Mouse (Mus musculus) liver, embryonic 15.5 days (tissue): ENCODE results near the gene Kctd11. TPM values are rescaled to one million over a fixed set of nuclear protein-coding genes. Genes with fewer than 3 reads are reported as not detected.

ENCODE experiments used
- ATAC-seq: fragments of 200-750 bp; cut with Nextera tagmentation; 2 replicates; pipeline ENCODE4 v1.8.0; 2017; ENCODE audit warnings: moderate number of reproducible peaks, mild to moderate bottlenecking, moderate library complexity; ENCODE audit not compliant: insufficient read depth
- H3K27ac ChIP-seq: fragments of 300-500 bp; sonication (generic); replicated peaks from 2 replicates; pipeline ENCODE4 v1.5.1; 2015; ENCODE audit warnings: mild to moderate bottlenecking, inconsistent platforms
- H3K27me3 ChIP-seq: fragments of 300-500 bp; sonication (generic); 2 replicates; pipeline ENCODE4 v1.6.1; 2015; ENCODE audit warnings: mild to moderate bottlenecking, inconsistent platforms
- H3K36me3 ChIP-seq: fragments of 300-500 bp; sonication (generic); replicated peaks from 2 replicates; pipeline ENCODE4 v1.6.1; 2015; ENCODE audit warnings: moderate library complexity, mild to moderate bottlenecking, inconsistent platforms
- H3K4me1 ChIP-seq: fragments of 300-500 bp; sonication (generic); replicated peaks from 2 replicates; pipeline ENCODE4 v1.6.1; 2015; ENCODE audit warnings: inconsistent platforms
- H3K4me2 ChIP-seq: fragments of 300-500 bp; sonication (generic); 2 replicates; pipeline ENCODE4 v1.6.1; 2015; ENCODE audit warnings: moderate library complexity, mild to moderate bottlenecking, inconsistent platforms
- H3K4me3 ChIP-seq: fragments of 300-500 bp; sonication (generic); replicated peaks from 2 replicates; pipeline ENCODE4 v1.5.1; 2015; ENCODE audit warnings: mild to moderate bottlenecking, inconsistent platforms
- H3K9ac ChIP-seq: fragments of 300-500 bp; sonication (generic); 2 replicates; pipeline ENCODE4 v1.6.1; 2015; ENCODE audit warnings: moderate library complexity, mild to moderate bottlenecking, inconsistent platforms
- H3K9me3 ChIP-seq: fragments of 300-500 bp; sonication (generic); replicated peaks from 2 replicates; pipeline ENCODE4 v1.6.1; 2016; ENCODE audit warnings: inconsistent platforms
- WGBS: fragments of 180-500 bp; shearing (Covaris S2); methylation state at CpG from one replicate; pipeline ENCODE4 v1.1.7; 2015; ENCODE audit warnings: mixed read lengths; ENCODE audit not compliant: insufficient replicate concordance; 5-methylcytosine and 5-hydroxymethylcytosine counted together
- polyA plus RNA-seq: library from polyadenylated mRNA; unstranded; fragments of >200 nt; fragmentation: Nextera tagmentation; extraction: Ambion mirVana; gene quantifications from 2 replicates; pipeline ENCODE4 v1.2.1, GENCODE M21; 2015

The Kctd11 gene
- polyA plus RNA-seq, 1 experiment from 2014 or later: 1.2 TPM

GRCm38 (mm10) chr11:69894671-69895070 lies 13.5 kb upstream of the Kctd11 start:
- Histone ChIP-seq H3K9me3 (no peaks in the 10 kb centered on the region), H3K4me3 (0 out of 2 replicates have a peak overlapping the region, but pooled peaks have one; percentile 17), H3K9ac (no peak overlapping the region), H3K4me2 (no peak overlapping the region), H3K27ac (peak overlapping the region; percentile 66), H3K27me3 (peaks cover 18% of the 10 kb centered on the region), H3K4me1 (peaks cover 36% of the 10 kb centered on the region), H3K36me3 (no peaks in the 10 kb centered on the region)
- ATAC-seq: no peak
- WGBS: 22% methylated on average over 5 of the region's 5 CpGs

GRCm38 (mm10) chr11:69891482-69891881 lies 10.3 kb upstream of the Kctd11 start:
- WGBS: 36% methylated on average over 4 of the region's 4 CpGs
- Histone ChIP-seq H3K9me3 (no peaks in the 10 kb centered on the region), H3K4me2 (no peak overlapping the region), H3K36me3 (no peaks in the 10 kb centered on the region), H3K27me3 (no peaks in the 10 kb centered on the region), H3K4me1 (peaks cover 47% of the 10 kb centered on the region), H3K4me3 (no peak overlapping the region), H3K27ac (no peak overlapping the region), H3K9ac (no peak overlapping the region)
- no peak for ATAC-seq

GRCm38 (mm10) chr11:69886907-69887635 lies 5.9 kb upstream of the Kctd11 start:
- peak overlapping the region; percentile 48 for H3K4me2 ChIP-seq
- H3K36me3 ChIP-seq: 0 out of 2 replicates have a peak, but pooled peaks cover 7% of the 10 kb centered on the region
- H3K27ac ChIP-seq: peak overlapping the region; percentile 69
- no peak overlapping the region for H3K4me3 ChIP-seq
- no peaks in the 10 kb centered on the region for H3K9me3 ChIP-seq
- 18% methylated on average over 8 of the region's 8 CpGs for WGBS
- ATAC-seq: peak; percentile 84
- no peaks in the 10 kb centered on the region for H3K27me3 ChIP-seq
- peaks cover 66% of the 10 kb centered on the region for H3K4me1 ChIP-seq
- H3K9ac ChIP-seq: peak overlapping the region; percentile 2

- Histone ChIP-seq H3K9me3 (no peaks in the 10 kb centered on the region), H3K4me1 (peaks cover 81% of the 10 kb centered on the region), H3K4me2 (no peak overlapping the region), H3K27ac (0 out of 2 replicates have a peak overlapping the region, but pooled peaks have one; percentile 41), H3K4me3 (no peak overlapping the region), H3K9ac (no peak overlapping the region), H3K36me3 (0 out of 2 replicates have a peak, but pooled peaks cover 7% of the 10 kb centered on the region), H3K27me3 (no peaks in the 10 kb centered on the region)
- ATAC-seq: no peak
- 77% methylated on average over 8 of the region's 8 CpGs for WGBS
These were observed 3.5 kb upstream of the Kctd11 start for GRCm38 (mm10) chr11:69884663-69885062.

GRCm38 (mm10) chr11:69884240-69884639 lies 3.0 kb upstream of the Kctd11 start:
- no peaks in the 10 kb centered on the region for H3K27me3 ChIP-seq
- no peak overlapping the region for H3K27ac ChIP-seq
- H3K9me3 ChIP-seq: no peaks in the 10 kb centered on the region
- H3K4me3 ChIP-seq: no peak overlapping the region
- no peak for ATAC-seq
- H3K36me3 ChIP-seq: 0 out of 2 replicates have a peak, but pooled peaks cover 7% of the 10 kb centered on the region
- H3K4me1 ChIP-seq: peaks cover 83% of the 10 kb centered on the region
- WGBS: 71% methylated on average over 9 of the region's 9 CpGs
- no peak overlapping the region for H3K4me2 ChIP-seq
- no peak overlapping the region for H3K9ac ChIP-seq

GRCm38 (mm10) chr11:69883527-69884151 lies 2.4 kb upstream of the Kctd11 start:
- H3K36me3 ChIP-seq: 0 out of 2 replicates have a peak, but pooled peaks cover 7% of the 10 kb centered on the region
- no peak overlapping the region for H3K27ac ChIP-seq
- H3K4me2 ChIP-seq: no peak overlapping the region
- H3K9ac ChIP-seq: no peak overlapping the region
- WGBS: 69% methylated on average over 8 of the region's 8 CpGs
- ATAC-seq: no peak
- H3K4me1 ChIP-seq: peaks cover 88% of the 10 kb centered on the region
- H3K4me3 ChIP-seq: no peak overlapping the region
- H3K27me3 ChIP-seq: no peaks in the 10 kb centered on the region
- no peaks in the 10 kb centered on the region for H3K9me3 ChIP-seq

- Histone ChIP-seq H3K9ac (no peak overlapping the region), H3K9me3 (no peaks in the 10 kb centered on the region), H3K27ac (no peak overlapping the region), H3K36me3 (0 out of 2 replicates have a peak, but pooled peaks cover 7% of the 10 kb centered on the region), H3K4me1 (peaks cover 92% of the 10 kb centered on the region), H3K27me3 (no peaks in the 10 kb centered on the region), H3K4me3 (no peak overlapping the region), H3K4me2 (no peak overlapping the region)
- no peak for ATAC-seq
- WGBS: 67% methylated on average over 4 of the region's 4 CpGs
These were observed 1.9 kb upstream of the Kctd11 start for GRCm38 (mm10) chr11:69883066-69883465.

GRCm38 (mm10) chr11:69881787-69882670 lies 823 bp upstream of the Kctd11 start:
- H3K27ac ChIP-seq: peak overlapping the region; percentile 87
- H3K9ac ChIP-seq: peak overlapping the region; percentile 64
- peak overlapping the region; percentile 97 for H3K4me2 ChIP-seq
- H3K36me3 ChIP-seq: 0 out of 2 replicates have a peak, but pooled peaks cover 7% of the 10 kb centered on the region
- 67% methylated on average over 21 of the region's 21 CpGs for WGBS
- H3K4me3 ChIP-seq: peak overlapping the region; percentile 64
- H3K27me3 ChIP-seq: 0 out of 2 replicates have a peak, but pooled peaks cover 2% of the 10 kb centered on the region
- H3K4me1 ChIP-seq: peaks cover 92% of the 10 kb centered on the region
- H3K9me3 ChIP-seq: no peaks in the 10 kb centered on the region
- no peak for ATAC-seq

- peak overlapping the region; percentile 87 for H3K27ac ChIP-seq
- peak; percentile 43 for ATAC-seq
- H3K27me3 ChIP-seq: 0 out of 2 replicates have a peak, but pooled peaks cover 3% of the 10 kb centered on the region
- H3K4me3 ChIP-seq: peak overlapping the region; percentile 64
- under 1% methylated on average over 18 of the region's 18 CpGs for WGBS
- H3K9ac ChIP-seq: peak overlapping the region; percentile 64
- no peaks in the 10 kb centered on the region for H3K9me3 ChIP-seq
- peak overlapping the region; percentile 97 for H3K4me2 ChIP-seq
- H3K36me3 ChIP-seq: 0 out of 2 replicates have a peak, but pooled peaks cover 7% of the 10 kb centered on the region
- peaks cover 92% of the 10 kb centered on the region for H3K4me1 ChIP-seq
These were observed 727 bp downstream of the Kctd11 start for GRCm38 (mm10) chr11:69880506-69880852.

GRCm38 (mm10) chr11:69879711-69880110 lies 1.5 kb downstream of the Kctd11 start:
- H3K4me2 ChIP-seq: peak overlapping the region; percentile 97
- no peak for ATAC-seq
- 0 out of 2 replicates have a peak, but pooled peaks cover 3% of the 10 kb centered on the region for H3K27me3 ChIP-seq
- H3K9me3 ChIP-seq: no peaks in the 10 kb centered on the region
- no peak overlapping the region; the same call in 1 of the 2 replicates for H3K9ac ChIP-seq
- WGBS: 76% methylated on average over 15 of the region's 15 CpGs
- H3K4me3 ChIP-seq: peak overlapping the region; percentile 64
- H3K36me3 ChIP-seq: 0 out of 2 replicates have a peak, but pooled peaks cover under 1% of the 10 kb centered on the region
- peak overlapping the region; percentile 79 for H3K27ac ChIP-seq
- peaks cover 90% of the 10 kb centered on the region for H3K4me1 ChIP-seq
